Mouse (Mus musculus): Measurements from ENCODE around the gene 1700080O16Rik.

DNA sequence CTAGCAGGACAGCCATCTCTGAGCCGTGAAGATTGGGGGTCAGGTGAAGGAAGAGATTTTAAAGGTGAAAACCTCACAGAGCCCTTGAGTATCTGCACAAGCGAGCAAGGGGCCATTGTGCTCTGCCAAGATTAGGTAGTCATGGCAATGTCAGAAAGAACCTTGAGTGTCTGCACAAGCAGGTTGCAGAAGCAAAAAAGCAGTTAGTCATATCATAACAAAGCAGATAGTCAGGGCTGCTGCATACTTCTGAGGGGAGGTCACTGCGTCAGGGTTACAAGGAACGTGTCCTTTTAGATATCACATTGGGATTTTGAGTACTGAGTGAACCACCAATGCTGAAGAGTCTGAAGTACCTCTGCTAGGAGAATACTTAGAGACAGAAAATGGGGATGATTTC lies 3.8 kb upstream of the 1700080O16Rik start:
- TF ChIP-seq CTCF (IDR thresholded peaks at IDR 0.05; ENCODE audit: low read depth, low read length) (no peak), GATA1 (IDR thresholded peaks at IDR 0.05; ENCODE audit: borderline replicate concordance, low read length) (no peak), TAL1 (conservative IDR thresholded peaks at IDR 0.05; ENCODE audit: low read depth, low read length) (no peak), POLR2AphosphoS5 (IDR thresholded peaks at IDR 0.05; ENCODE audit: insufficient replicate concordance, low read depth, low read length) (no peak)
